Mouse (Mus musculus) E14TG2a.4 (cell line): ENCODE data around the gene Slc3a2.

Experiments
- CTCF ChIP-seq: conservative IDR thresholded peaks from 2 replicates; pipeline ENCODE4 v1.5.1; 2014; ENCODE audit warnings: low read length
- NANOG ChIP-seq: IDR thresholded peaks from 2 replicates; pipeline ENCODE4 v1.6.1; 2014; ENCODE audit warnings: borderline replicate concordance, low read length, mixed read lengths
- POU5F1 ChIP-seq: IDR thresholded peaks from 2 replicates; pipeline ENCODE4 v1.6.1; 2014; ENCODE audit warnings: low read length, borderline replicate concordance

GRCm38 (mm10) chr19:8738911-8739310 is 15.7 kb upstream of the Slc3a2 start:
- TF ChIP-seq CTCF, result no peak
- TF ChIP-seq POU5F1, result no peak
- TF ChIP-seq NANOG, result no peak
